Mouse (Mus musculus): ENCODE results near the gene St7.

GRCm38 (mm10) chr6:17814074-17814649 lies 121.4 kb downstream of the St7 start:
- TF ChIP-seq CTCF (IDR thresholded peaks at IDR 0.05; ENCODE audit: extremely low read depth, insufficient read depth, insufficient read length, insufficient replicate concordance) (no peak), POLR2A (IDR thresholded peaks at IDR 0.05; ENCODE audit: low read depth, low read length) (no peak)
